Mouse (Mus musculus): ENCODE data around the gene Lck. TPM values are rescaled to one million over a fixed set of nuclear protein-coding genes. Genes with fewer than 3 reads are reported as not detected.
A peak's percentile ranks its signal among the peaks of the same experiment; 100 is the strongest.
"Not testable (repeated sequence)": the region's sequence is repeated elsewhere in the genome, so short reads cannot be mapped to it uniquely, and the experiment has no call there.

Gene Lck
- total RNA-seq, 2 experiments from 2014 or later = 0.59 TPM; not detected in 1

- DNase-seq = peak; percentile 11
These were observed 17.4 kb downstream of the Lck start for GRCm38 (mm10) chr4:129555862-129556531.

- DNase-seq = peak; percentile 49
These were observed 18.0 kb downstream of the Lck start for GRCm38 (mm10) chr4:129555421-129555861.

GRCm38 (mm10) chr4:129554512-129554911 lies 18.9 kb downstream of the Lck start:
- not testable (repeated sequence) for DNase-seq

GRCm38 (mm10) chr4:129550295-129550694 lies 23.1 kb downstream of the Lck start:
- DNase-seq = no peak

GRCm38 (mm10) chr4:129549306-129549705 lies 24.1 kb downstream of the Lck start:
- no peak for DNase-seq

GRCm38 (mm10) chr4:129547631-129548030 lies 25.8 kb downstream of the Lck start:
- not testable (repeated sequence) for DNase-seq

GRCm38 (mm10) chr4:129544106-129544505 lies 29.3 kb downstream of the Lck start:
- DNase-seq = no peak

- DNase-seq = peak; percentile 96
These were observed 30.8 kb downstream of the Lck start, which contains the start of gene Hdac1 for GRCm38 (mm10) chr4:129542592-129543141. Hdac1 (minus strand) TSS chr4:129542713.

- DNase-seq = peak; percentile 15
These were observed 31.4 kb downstream of the Lck start for GRCm38 (mm10) chr4:129541868-129542591.

- DNase-seq = no peak
These were observed 33.4 kb downstream of the Lck start for GRCm38 (mm10) chr4:129540012-129540411.

- not testable (repeated sequence) for DNase-seq
These were observed 44.5 kb downstream of the Lck start for GRCm38 (mm10) chr4:129528901-129529300.

- no peak for DNase-seq
These were observed 47.6 kb downstream of the Lck start for GRCm38 (mm10) chr4:129525889-129526288.

- no peak for DNase-seq
These were observed 48.1 kb downstream of the Lck start for GRCm38 (mm10) chr4:129525338-129525737.

GRCm38 (mm10) chr4:129518519-129518918 lies 54.9 kb downstream of the Lck start:
- DNase-seq = no peak

- no peak for DNase-seq
These were observed 56.5 kb downstream of the Lck start for GRCm38 (mm10) chr4:129516925-129517324.

GRCm38 (mm10) chr4:129514300-129514898 lies 59.0 kb downstream of the Lck start:
- peak; percentile 81 for DNase-seq

GRCm38 (mm10) chr4:129513891-129514290 lies 59.5 kb downstream of the Lck start:
- DNase-seq = no peak

- peak; percentile 85 for DNase-seq
These were observed 60.2 kb downstream of the Lck start, which contains the start of gene Marcksl1 for GRCm38 (mm10) chr4:129513086-129513767. Marcksl1 (plus strand) TSS chr4:129513581.

GRCm38 (mm10) chr4:129511413-129512096 lies 61.9 kb downstream of the Lck start:
- no peak for DNase-seq

GRCm38 (mm10) chr4:129510723-129511412 lies 62.6 kb downstream of the Lck start:
- DNase-seq = no peak

GRCm38 (mm10) chr4:129509650-129510049 lies 63.8 kb downstream of the Lck start:
- no peak for DNase-seq

All from gastrocnemius, postnatal 10 days (tissue).